Mouse (Mus musculus): ENCODE results near the gene Phf20. TPM values are rescaled to one million over a fixed set of nuclear protein-coding genes. Genes with fewer than 3 reads are reported as not detected.

Phf20 gene
- polyA plus RNA-seq, 1 experiment: 39.4 TPM

GRCm38 (mm10) chr2:156257922-156258761, 61.9 kb downstream of the Phf20 start:
- TF ChIP-seq CTCF (IDR thresholded peaks at IDR 0.05; ENCODE audit: borderline replicate concordance, insufficient read depth, low read length) (no peak), POLR2A (IDR thresholded peaks at IDR 0.05; ENCODE audit: low read depth, low read length) (no peak)
- Histone ChIP-seq H3K4me3 (ENCODE audit: insufficient read depth, low read length) (no peak overlapping the region), H3K4me1 (ENCODE audit: control insufficient read depth, insufficient read depth, low read length) (peaks cover 16% of the 10 kb centered on the region), H3K27ac (ENCODE audit: insufficient read depth, low read length) (no peak overlapping the region)

DNA sequence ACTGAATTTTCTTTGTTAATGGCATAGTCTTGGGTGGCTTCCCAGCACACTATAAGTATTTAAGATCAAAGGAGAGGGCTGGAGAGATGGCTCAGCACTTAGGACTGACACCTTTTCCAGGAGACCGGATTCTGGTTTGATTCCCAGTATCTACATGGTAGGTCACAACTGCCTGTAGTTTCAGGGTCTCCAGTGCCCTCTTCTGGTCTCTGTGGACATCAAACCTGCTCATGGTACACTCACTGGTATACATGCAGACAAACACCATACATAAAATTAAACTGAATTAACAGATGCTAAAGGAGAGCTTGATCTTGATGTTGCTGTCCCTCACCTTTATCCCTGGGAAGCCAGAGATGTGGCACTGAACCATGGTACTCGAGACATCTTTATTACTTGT, 64.7 kb downstream of the Phf20 start:
- H3K4me1 ChIP-seq (ENCODE audit: control insufficient read depth, insufficient read depth, low read length): peaks cover 16% of the 10 kb centered on the region
- no peak for TF ChIP-seq CTCF (IDR thresholded peaks at IDR 0.05; ENCODE audit: borderline replicate concordance, insufficient read depth, low read length)
- no peak for TF ChIP-seq POLR2A (IDR thresholded peaks at IDR 0.05; ENCODE audit: low read depth, low read length)
- H3K27ac ChIP-seq (ENCODE audit: insufficient read depth, low read length): no peak overlapping the region
- H3K4me3 ChIP-seq (ENCODE audit: insufficient read depth, low read length): no peak overlapping the region

GRCm38 (mm10) chr2:156263204-156263893, 67.1 kb downstream of the Phf20 start:
- no peak for TF ChIP-seq POLR2A (IDR thresholded peaks at IDR 0.05; ENCODE audit: low read depth, low read length)
- TF ChIP-seq CTCF (IDR thresholded peaks at IDR 0.05; ENCODE audit: borderline replicate concordance, insufficient read depth, low read length): no peak
- no peak overlapping the region for H3K4me3 ChIP-seq (ENCODE audit: insufficient read depth, low read length)
- H3K27ac ChIP-seq (ENCODE audit: insufficient read depth, low read length): no peak overlapping the region
- H3K4me1 ChIP-seq (ENCODE audit: control insufficient read depth, insufficient read depth, low read length): peaks cover 4% of the 10 kb centered on the region; the same call in 1 of the 2 replicates

GRCm38 (mm10) chr2:156267636-156268035, 71.4 kb downstream of the Phf20 start:
- no peak overlapping the region for H3K27ac ChIP-seq (ENCODE audit: insufficient read depth, low read length)
- TF ChIP-seq CTCF (IDR thresholded peaks at IDR 0.05; ENCODE audit: borderline replicate concordance, insufficient read depth, low read length): no peak
- TF ChIP-seq POLR2A (IDR thresholded peaks at IDR 0.05; ENCODE audit: low read depth, low read length): no peak
- H3K4me3 ChIP-seq (ENCODE audit: insufficient read depth, low read length): no peak overlapping the region
- H3K4me1 ChIP-seq (ENCODE audit: control insufficient read depth, insufficient read depth, low read length): no peaks in the 10 kb centered on the region

- TF ChIP-seq POLR2A (IDR thresholded peaks at IDR 0.05; ENCODE audit: low read depth, low read length): no peak
- no peak for TF ChIP-seq CTCF (IDR thresholded peaks at IDR 0.05; ENCODE audit: borderline replicate concordance, insufficient read depth, low read length)
These were observed 76.3 kb downstream of the Phf20 start for GRCm38 (mm10) chr2:156272553-156272952.

DNA sequence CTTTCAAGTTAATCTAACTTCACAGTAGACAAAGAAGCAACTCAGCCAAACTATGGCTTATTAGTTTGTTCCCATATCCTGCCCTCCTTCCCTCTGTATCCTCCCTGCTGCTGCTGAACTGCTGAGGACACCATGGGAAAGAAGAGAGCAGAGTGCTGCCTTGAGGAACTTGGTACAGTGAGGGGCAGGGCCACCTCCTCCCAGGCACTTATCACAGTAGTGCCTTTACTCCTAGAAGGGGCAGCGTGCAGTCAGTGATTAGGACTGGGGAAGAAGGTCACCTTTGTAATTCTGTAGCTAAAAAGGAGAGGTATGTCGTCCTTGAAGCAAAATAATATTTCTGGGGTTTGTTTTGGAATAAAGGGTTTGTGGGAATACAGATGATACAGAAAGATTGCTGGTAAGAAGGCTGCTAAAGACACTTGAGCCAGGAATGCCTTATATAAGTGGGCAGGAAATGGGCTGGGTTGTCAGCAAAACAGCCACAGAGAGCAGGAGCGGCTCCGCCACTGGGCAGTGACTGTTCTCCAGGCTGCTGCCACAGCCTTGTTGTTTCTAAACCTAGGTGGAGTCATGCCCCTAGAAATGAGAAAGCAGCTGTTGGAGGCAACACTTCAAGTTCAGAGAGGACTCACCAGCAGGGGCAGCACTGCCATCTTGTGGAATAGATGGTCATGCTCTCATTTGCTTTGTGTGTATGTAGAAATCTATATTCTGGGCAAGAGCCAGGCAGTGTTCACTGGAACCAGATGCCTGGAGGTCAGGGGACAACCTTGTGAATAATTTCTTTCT, 82.2 kb downstream of the Phf20 start:
- H3K27ac ChIP-seq (ENCODE audit: insufficient read depth, low read length): peak overlapping the region; percentile 20
- H3K4me3 ChIP-seq (ENCODE audit: insufficient read depth, low read length): no peak overlapping the region
- TF ChIP-seq POLR2A (IDR thresholded peaks at IDR 0.05; ENCODE audit: low read depth, low read length) (no peak), CTCF (IDR thresholded peaks at IDR 0.05; ENCODE audit: borderline replicate concordance, insufficient read depth, low read length) (peak; percentile 77)

More at GRCm38 (mm10) chr2:156272553-156272952, 76.3 kb downstream of the Phf20 start:
- no peak overlapping the region for H3K4me3 ChIP-seq (ENCODE audit: insufficient read depth, low read length)
- no peak overlapping the region for H3K27ac ChIP-seq (ENCODE audit: insufficient read depth, low read length)
- H3K4me1 ChIP-seq (ENCODE audit: control insufficient read depth, insufficient read depth, low read length): no peaks in the 10 kb centered on the region

DNA sequence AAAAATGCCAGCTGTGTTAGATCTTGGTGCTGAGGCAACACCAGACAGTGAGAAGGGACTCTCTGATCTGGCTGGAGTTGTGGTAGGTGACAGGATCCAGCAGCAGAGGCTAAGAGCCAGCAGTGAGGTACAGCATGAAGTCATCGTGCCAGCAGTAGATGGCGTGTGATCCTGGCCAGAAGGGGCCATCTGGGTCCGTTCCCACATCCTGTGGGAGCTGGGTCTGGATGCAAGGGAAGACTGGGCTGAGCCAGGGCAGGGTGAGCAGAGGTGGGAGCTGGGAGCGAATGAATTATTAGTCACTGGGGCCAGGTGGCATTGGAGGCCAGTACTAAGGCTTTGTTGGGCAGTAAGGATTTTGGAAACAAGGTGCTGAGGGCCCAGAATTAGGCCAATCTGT, 85.0 kb downstream of the Phf20 start:
- no peak for TF ChIP-seq POLR2A (IDR thresholded peaks at IDR 0.05; ENCODE audit: low read depth, low read length)
- TF ChIP-seq CTCF (IDR thresholded peaks at IDR 0.05; ENCODE audit: borderline replicate concordance, insufficient read depth, low read length): no peak
- H3K4me1 ChIP-seq (ENCODE audit: control insufficient read depth, insufficient read depth, low read length): no peaks in the 10 kb centered on the region
- H3K4me3 ChIP-seq (ENCODE audit: insufficient read depth, low read length): no peak overlapping the region
- H3K27ac ChIP-seq (ENCODE audit: insufficient read depth, low read length): no peak overlapping the region

More for the DNA sequence above, 82.2 kb downstream of the Phf20 start:
- no peaks in the 10 kb centered on the region for H3K4me1 ChIP-seq (ENCODE audit: control insufficient read depth, insufficient read depth, low read length)

DNA sequence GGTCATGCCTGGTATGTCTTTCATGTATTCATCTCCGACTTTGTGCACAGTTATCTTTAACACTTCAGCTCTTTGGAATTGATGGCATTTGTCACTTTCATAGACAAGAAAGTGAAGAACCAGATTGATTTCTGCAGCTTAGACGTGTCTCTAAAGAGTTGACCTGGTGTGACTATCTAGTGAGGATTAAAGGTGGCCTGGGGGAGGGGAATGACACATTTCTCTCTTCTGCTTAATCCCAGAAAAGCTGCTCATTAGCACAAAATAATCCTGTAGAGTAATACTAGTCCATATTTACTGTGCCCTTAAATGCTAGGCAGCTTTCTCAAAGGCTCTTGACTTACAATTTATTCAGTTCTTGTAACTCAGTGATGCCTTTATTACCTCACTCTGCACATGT, 88.9 kb downstream of the Phf20 start:
- H3K27ac ChIP-seq (ENCODE audit: insufficient read depth, low read length): no peak overlapping the region
- TF ChIP-seq POLR2A (IDR thresholded peaks at IDR 0.05; ENCODE audit: low read depth, low read length) (no peak), CTCF (IDR thresholded peaks at IDR 0.05; ENCODE audit: borderline replicate concordance, insufficient read depth, low read length) (no peak)
- no peak overlapping the region for H3K4me3 ChIP-seq (ENCODE audit: insufficient read depth, low read length)
- no peaks in the 10 kb centered on the region for H3K4me1 ChIP-seq (ENCODE audit: control insufficient read depth, insufficient read depth, low read length)

- H3K27ac ChIP-seq (ENCODE audit: insufficient read depth, low read length): no peak overlapping the region
- no peaks in the 10 kb centered on the region for H3K4me1 ChIP-seq (ENCODE audit: control insufficient read depth, insufficient read depth, low read length)
- no peak overlapping the region for H3K4me3 ChIP-seq (ENCODE audit: insufficient read depth, low read length)
- no peak for TF ChIP-seq POLR2A (IDR thresholded peaks at IDR 0.05; ENCODE audit: low read depth, low read length)
- no peak for TF ChIP-seq CTCF (IDR thresholded peaks at IDR 0.05; ENCODE audit: borderline replicate concordance, insufficient read depth, low read length)
These were observed 90.5 kb downstream of the Phf20 start for GRCm38 (mm10) chr2:156286733-156287132.

Measured in embryonic fibroblast, embryonic 13.5 days (primary cell).